Mouse (Mus musculus) gastrocnemius, adult 8-10 months (tissue): ENCODE measurements around the gene Magee2. TPM values are rescaled to one million over a fixed set of nuclear protein-coding genes. Genes with fewer than 3 reads are reported as not detected.
"Not testable (repeated sequence)": the region's sequence is repeated elsewhere in the genome, so short reads cannot be mapped to it uniquely, and the experiment has no call there.

Experiments
- DNase-seq, 2 experiments: peaks; one replicate each; pipeline ENCODE4 v3.0.0; 2022; ENCODE audit warnings: low spot score in 2 of 2
- total RNA-seq, 4 experiments: library from RNA; stranded (reverse); gene quantifications; 2 replicates each; pipeline ENCODE4 v1.2.4; 2022

Magee2 gene
- not detected for total RNA-seq

DNA sequence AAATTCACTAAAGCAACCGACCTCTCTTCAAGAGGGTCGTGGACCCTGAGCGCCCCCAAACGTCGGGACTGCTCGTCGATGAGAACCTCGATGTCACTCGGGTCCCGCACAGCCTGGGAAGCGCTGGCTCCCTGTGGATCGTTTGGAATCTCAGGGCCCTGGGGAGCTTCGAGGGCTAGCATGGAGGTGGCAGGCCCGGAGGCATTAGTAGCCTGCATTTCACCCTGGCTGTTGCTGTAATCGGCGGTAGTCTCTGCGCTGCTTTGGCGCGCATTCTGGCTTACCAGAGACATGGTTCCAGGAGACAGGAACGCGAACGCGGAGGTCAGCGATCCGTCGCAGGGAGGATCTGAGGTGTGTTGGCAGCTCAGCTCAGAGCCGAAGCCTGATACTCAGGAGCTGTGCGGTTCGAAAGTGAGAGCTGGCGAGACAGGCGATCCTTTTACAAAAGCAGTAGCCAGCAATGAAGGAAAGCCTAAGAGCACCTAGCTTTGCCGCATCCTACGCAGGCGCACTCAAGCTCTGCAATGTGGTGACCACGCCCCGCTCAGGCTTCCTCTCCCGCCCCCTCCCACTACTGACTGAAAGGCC is at the start of gene Magee2:
Gene Magee2 (minus strand): TSS at position 517 of the 591 bp plus-strand sequence.
- DNase-seq = no peak

- no peak for DNase-seq
Observed at GRCm38 (mm10) chrX:104853610-104854009, 3.5 kb downstream of the Magee2 start.

GRCm38 (mm10) chrX:104817583-104817982 is 39.5 kb downstream of the Magee2 start:
- DNase-seq = not testable (repeated sequence)

DNA sequence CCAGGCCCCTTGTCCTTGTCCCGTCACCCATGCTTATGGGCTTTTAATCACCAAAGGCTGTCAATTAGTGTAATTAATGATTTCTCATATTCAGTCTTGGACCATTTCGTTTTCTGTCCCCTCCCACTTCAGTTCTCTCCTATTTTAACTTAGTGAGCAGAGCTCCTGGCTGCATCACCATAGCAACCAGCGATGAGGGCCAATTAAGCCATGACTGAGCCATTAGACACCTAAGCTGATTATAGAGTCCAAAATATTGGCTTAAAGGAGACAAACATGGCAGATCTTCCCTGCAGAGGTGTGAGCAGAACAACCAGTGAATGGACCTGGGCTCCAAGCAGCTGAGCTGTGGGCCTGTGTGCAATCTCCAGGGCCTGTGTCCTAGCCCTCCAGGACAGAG is 40.1 kb downstream of the Magee2 start:
- DNase-seq = not testable (repeated sequence)

- DNase-seq = not testable (repeated sequence)
Observed at GRCm38 (mm10) chrX:104813704-104814103, 43.4 kb downstream of the Magee2 start.

Other genes with a start within 250 kb of the Magee2 start
- gene Zdhhc15, start 186.2 kb downstream of the Magee2 start, total RNA-seq = under 1 TPM in 3 of 4 experiments, not detected in 1; 0.05 to 0.20 (median 0.08) TPM
- 1 to 10 TPM; 7.2 to 8.2 (median 7.9) TPM for gene Pbdc1, start 222.5 kb upstream of the Magee2 start, total RNA-seq